Mouse (Mus musculus): ENCODE measurements around the gene Lrrk2.
"Not testable (repeated sequence)": the region's sequence is repeated elsewhere in the genome, so short reads cannot be mapped to it uniquely, and the experiment has no call there.

The Lrrk2 gene

DNA sequence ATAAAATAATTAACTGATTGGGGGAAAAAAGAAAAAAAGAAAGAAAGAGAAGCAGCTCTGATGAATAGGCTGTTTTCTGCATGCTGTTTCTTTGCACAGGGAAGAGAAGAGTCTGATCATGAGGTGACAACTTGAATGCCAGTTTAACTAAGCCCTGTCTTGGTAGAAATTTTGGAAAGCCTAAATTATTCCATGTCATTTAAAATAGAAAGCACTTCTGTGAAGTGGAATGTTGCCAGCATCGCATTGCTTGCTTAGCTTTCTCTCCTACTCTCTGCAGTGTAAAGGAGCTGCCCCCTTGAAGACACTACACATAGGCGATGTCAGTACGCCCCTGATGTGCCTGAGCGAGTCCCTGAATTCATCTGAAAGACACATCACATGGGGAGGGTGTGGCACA lies 133.5 kb downstream of the Lrrk2 start:
- no peak for DNase-seq (ENCODE audit: low read depth)

DNA sequence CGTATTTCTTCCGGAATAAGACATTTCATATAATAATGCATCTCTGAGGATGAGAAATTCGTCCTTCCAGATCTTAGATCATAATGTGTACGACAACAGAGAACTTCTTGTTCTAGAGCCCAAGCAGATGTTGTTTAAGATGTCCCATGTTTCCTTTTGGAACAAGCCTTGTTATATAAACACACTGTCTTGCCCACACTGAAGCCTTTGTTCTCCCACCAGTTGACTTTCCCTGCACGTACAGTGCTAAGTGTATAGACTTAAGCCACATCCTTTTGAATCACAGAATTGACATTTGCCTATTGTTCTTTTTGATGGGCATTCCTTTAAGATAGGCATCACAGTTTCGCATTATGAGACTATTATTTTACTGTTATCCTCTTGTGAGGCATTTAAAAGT lies 162.3 kb downstream of the Lrrk2 start:
- no peak for DNase-seq (ENCODE audit: low read depth)

DNA sequence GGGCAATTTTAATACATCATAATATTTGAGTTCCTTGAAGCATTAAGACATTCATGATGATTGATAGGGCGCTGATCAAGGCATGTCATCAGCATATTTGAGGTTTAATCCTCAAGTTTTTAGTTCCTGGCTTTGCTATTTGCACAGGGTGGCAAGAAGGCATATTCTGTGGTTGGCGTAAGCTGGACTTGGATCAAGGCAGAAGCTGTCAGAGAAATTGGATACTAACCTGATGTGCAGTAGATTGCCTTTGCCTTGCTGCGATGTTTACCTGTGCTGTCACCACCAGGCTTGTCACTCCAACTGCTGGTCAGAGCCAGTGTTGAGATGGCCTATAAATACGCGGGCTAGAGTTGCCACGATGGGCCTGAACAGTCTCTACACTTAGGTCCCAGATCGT lies 165.0 kb downstream of the Lrrk2 start, which contains the start of gene Smgc:
Gene Smgc (plus strand): TSS at position 301 of the 400 bp plus-strand sequence.
- no peak for DNase-seq (ENCODE audit: low read depth)

DNA sequence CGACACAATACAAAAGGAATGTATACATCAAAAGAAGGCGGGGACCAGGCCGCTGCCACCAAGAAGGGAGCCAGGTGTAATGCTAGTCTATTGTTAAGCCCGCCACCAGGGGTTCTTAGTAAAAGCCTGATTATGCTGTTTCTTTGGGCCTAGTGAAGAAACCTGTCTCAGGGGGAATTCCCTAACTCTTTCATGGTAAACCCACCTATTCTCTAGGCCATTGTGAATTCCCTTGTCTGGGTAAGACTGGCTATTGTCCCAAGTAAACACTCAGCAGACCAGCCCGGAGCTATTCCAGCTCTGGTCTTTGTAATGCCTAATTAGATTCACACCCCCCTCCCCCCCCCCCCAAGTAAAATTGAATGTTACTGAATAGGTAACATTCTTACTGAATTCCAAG lies 191.2 kb downstream of the Lrrk2 start:
- DNase-seq (ENCODE audit: low read depth), result not testable (repeated sequence)

All from c-Kit-positive CD71-positive TER-119-negative erythroid progenitor cells, embryonic 14.5 days (primary cell).